Mouse (Mus musculus) retina, postnatal 7 days (tissue): Measurements from ENCODE around the gene Drc3.

Source experiments
- DNase-seq: peaks from one replicate; pipeline ENCODE4 v3.0.0-alpha.2; 2012; ENCODE audit warnings: low read depth, low spot score

Drc3 gene

GRCm38 (mm10) chr11:60352559-60353411 is at the start of gene Drc3, which contains the start of gene Tom1l2:
Gene Drc3, plus strand, starts transcription at chr11:60353329.
Gene Tom1l2, minus strand, starts transcription at chr11:60352905.
- peak; percentile 99 for DNase-seq

- DNase-seq = no peak
These were observed 49.6 kb upstream of the Drc3 start for GRCm38 (mm10) chr11:60303497-60303896.

GRCm38 (mm10) chr11:60305611-60306010 is 47.5 kb upstream of the Drc3 start:
- DNase-seq = no peak

- DNase-seq = no peak
These were observed 46.3 kb upstream of the Drc3 start for GRCm38 (mm10) chr11:60306834-60307233.

DNA sequence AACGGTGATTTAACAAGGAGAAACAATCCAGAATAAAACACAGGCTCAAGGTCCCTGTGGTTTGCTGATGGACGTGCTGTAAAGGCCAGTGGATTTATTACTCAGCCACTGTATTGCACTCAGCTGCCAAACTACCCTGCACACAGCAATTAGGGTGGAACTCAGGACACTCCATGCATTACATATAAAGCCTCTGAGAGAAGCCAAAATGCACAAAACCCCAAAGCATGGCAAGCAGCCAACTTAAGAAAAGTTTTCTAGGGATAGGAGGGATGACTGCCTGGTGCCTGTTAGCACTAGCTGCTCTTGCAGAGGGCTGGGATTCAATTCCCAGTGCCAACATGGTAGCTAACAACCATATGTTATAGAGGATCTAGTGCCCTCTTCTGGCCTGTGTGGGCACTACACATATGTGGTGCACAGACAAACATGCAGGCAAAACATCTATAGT is 45.7 kb upstream of the Drc3 start:
- DNase-seq = no peak

DNA sequence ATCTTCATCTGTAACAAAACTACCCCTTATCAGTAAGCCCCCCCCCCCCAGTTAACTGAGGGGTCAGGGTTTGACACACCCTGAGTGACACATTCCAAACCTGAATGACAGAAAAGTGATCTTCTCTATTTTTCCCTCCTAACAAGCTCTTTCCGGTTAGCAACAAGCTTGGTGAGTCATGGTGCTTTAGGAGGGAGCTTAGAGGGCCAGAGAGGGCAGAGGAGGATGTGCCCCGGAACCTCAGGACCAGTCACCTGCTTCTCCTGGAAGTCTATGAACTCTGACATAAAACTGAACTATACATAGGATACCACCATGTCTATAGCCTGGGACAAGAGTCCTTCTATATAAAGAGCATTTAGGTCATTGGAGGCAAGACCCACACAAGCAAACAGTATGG is 45.1 kb upstream of the Drc3 start:
- DNase-seq = no peak

GRCm38 (mm10) chr11:60308506-60309116 is 44.5 kb upstream of the Drc3 start:
- DNase-seq = no peak

- DNase-seq = no peak
These were observed 43.3 kb upstream of the Drc3 start for GRCm38 (mm10) chr11:60309875-60310274.

DNA sequence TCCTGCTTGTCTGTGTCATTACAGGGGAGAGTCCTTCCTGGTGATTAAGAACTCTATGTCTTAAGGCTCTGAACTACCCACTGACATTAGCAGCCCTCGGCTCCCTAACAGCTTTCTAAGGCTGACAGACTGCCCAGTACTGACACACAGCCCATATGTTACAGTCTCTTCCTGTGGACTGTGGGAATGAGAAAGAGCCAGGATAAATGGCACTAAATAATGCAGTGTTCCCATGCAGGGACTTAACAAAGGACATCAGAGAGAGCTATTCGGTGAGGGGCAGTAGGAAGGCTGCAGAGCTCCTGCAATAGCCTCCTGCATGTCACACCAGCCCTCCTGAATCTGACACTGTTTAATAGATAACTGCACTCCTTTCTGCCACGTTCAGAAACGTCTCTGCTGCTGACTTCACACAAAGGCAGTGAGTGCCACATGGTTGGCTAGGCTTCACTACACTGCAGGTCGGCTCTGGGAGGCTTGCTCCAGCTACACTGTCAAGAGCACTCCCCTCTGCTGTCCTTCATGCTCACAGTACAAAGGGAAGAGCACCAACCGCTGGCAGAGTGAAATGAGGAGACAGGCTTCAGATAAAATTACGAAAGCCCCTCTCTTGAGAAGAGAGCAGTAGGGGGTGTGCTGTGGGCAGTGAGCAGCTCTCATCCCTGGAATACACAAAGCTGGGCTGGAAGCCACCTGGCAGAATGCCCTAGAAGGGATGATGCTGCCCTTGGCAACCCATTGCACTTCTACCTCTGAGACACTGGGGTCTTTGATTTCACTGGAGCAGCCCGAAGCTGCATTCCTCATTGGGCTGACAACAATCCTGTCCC is 41.9 kb upstream of the Drc3 start:
- peak; percentile 81 for DNase-seq

DNA sequence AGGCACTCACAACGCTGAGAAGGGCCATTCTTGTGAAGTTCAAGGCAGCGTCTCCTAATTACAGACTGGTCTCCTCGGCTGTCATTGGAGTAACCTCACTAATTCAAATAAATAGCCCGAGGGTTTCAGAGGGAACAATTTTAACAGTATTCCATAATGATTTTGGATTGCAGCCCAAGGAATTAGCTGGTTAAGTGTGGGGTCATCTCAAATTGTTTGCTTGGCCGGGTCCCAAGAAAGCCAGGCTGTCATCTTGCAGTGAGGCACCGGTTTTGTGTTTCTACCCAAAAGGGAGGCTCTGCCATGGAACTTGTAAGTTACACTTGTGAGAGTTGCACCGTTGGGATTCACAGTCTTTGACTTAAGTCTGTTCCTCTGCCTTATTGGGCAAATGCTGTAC is 36.9 kb upstream of the Drc3 start:
- no peak for DNase-seq

DNA sequence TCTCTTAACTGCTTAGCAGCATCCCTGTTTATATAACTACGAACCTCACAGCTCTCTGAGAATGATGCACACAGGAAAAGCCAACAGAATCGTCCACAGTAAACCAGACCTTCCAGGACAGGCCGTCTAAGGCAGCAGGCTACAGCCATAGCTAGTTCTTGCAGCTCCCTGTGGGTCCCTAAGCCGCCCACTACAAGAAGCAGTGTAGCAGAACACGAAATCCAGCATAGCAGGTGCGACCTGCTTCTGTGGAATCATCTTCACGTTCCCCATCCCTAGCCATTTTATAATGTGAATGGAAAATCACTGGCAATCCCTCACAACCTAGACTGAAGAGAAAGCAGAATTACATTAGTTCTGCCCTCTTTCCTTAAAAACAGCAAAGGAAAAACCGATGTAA is 36.2 kb upstream of the Drc3 start:
- no peak for DNase-seq

DNA sequence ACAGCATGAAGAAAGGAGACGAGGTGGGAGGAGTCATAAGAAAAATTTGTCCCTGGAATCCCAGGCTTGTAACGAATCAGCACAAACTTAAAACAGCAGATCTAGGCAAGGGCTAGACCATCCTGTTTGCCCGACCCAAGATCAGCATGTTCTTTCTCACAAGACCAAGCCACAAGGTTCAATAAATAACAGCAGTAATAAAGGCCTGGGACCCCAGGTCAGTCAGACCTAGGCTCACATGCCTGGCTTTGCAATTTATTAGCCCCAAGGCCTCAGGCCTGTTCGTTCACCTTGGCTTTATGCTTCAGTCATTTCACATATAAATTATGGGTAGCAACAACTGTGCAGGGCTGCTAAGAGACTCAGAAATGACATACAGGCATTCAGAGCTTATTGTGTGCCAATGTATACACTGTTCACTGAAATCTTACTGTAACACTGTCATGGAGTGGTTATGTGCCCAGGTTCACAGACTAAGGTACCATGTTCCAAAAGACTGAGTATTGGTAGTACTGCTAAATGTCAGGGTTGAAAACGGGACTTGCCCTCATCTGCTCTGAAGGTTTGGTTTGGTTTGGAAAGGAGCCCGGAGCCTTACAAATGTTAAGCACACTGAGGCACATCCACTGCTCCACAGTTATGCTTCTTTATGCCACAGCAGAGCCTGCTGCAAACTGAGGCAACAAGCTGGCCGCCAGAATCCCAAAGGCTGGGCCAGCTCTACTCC is 35.6 kb upstream of the Drc3 start:
- no peak for DNase-seq

- DNase-seq = no peak
These were observed 34.4 kb upstream of the Drc3 start for GRCm38 (mm10) chr11:60318716-60319115.

- DNase-seq = no peak
These were observed 33.7 kb upstream of the Drc3 start for GRCm38 (mm10) chr11:60319257-60320066.

- DNase-seq = no peak
These were observed 32.6 kb upstream of the Drc3 start for GRCm38 (mm10) chr11:60320426-60321037.

DNA sequence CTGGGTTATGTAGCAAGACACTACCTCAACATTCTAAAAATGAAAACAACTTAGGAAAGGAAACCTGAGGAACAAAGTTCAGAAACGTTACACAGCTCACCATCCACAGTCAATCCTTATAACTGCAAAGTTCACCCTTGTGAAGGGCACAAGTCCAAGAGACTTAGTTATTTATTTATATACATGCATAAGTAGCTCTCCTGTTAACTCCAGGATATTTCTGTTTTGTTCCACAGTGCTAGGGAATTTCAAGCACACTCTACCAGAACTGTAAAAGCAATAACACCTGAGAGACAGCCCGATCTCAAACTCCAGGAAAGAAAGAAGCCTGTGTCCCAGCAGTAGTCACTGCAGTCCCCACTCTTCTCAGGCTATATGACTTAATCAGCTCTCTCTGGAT is 31.7 kb upstream of the Drc3 start:
- no peak for DNase-seq

DNA sequence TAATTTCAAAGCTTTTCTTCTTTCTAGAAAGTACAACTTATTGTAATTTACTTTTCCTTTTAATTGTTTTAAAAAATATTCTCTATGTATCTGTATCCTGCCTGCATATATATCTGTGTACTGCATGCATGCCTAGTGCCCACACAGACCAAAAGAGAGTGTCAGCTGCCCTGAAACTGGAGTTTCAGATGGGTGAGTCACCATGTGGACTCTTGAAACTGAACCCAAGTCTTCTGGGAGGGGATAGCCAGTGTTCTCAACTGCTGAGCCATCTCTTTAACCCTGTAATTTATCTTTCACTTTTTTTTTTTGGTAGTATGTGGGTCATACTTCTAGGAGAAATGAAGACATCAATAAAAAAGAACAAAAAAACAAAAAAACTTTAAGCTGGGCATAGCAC is 29.4 kb upstream of the Drc3 start:
- DNase-seq = no peak

DNA sequence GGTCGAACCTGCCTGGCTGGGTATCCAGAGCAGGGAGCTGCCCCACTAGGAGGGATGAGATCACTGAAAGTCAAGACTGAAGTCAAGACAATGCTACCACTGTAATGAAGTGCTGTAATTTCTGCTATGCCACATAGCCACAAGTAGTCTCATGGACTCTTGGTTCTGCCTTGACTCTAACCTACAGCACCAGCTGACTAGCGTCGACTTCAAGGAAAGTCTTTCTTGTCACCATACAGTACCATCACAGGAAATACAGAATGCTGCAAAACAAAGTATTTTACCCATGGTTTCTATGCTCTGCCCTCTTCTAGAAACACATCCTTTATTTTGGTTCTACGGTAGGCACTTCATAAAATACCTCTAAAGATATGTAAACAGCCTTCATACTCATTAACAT is 22.6 kb upstream of the Drc3 start:
- DNase-seq = no peak

- no peak for DNase-seq
These were observed 19.7 kb upstream of the Drc3 start for GRCm38 (mm10) chr11:60333461-60333860.

DNA sequence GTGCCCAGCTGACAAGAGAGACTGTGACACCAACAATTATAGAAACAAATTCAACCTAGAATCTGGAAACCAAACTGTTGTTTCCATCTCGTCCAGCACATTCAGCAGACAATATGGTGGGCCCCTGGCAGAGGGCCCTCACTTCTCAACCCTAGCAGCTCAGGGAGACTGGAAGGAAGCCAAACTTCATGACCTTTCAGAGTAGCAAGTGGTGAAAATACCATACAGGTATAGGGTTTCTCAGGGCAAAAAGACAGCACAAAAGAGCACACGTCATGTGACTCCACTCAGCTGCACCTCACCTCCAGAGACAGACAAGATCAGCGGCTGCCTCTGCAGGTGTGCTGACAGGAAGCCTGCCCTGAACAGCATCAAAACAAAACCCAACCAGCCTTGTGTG is 19.0 kb upstream of the Drc3 start:
- no peak for DNase-seq
